Comparison of ENCODE assay signal across 22 mouse cellular contexts in the genomic region with DNA sequence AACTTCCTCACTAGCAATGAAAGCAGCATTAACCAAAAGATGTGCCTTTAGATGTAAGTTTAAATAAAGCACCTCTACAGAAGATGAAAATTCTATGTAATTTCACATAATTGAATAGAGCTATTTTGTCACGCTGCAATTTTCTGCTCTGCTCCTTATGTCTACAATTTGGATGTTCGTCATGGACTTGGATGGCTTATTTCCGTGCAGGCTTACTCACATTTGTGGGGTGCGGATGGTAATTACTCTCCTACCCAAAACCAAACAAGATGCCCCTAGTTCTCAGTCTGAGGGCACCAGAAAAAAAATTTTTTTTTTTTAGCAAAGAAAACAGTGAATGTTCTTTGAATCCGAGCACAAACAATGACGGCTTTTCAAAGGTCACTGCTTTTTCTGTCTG.
DNase-seq lines count a peak whose midpoint lies in the region; ATAC-seq lines count a peak whose summit lies in the region.
"Had no signal": no experiment of that assay in that cellular context is flagged by ENCODE, and none has a peak within 500 bp of the region (broad histone marks: within the 10 kb centered on the region; RNA-seq: fewer than 3 reads in every experiment).

No protein-coding gene starts in this region.

- 0 out of 2 replicates have a peak, but pooled peaks have one; percentile 52 for ATAC-seq in frontal cortex, adult (ENCODE audit: low TSS enrichment)
- ATAC-seq: activated CD4-positive, CD25-positive, alpha-beta regulatory T cell, adult 4 months; CD4-positive, CD25-positive, alpha-beta regulatory T cell, adult 4 months; Patski had no signal

- no peak for DNase-seq in frontal cortex, postnatal 36 days (ENCODE audit: low spot score in 2 of 2)
- DNase-seq in heart, adult 11 months, result peak; percentile 31
- DNase-seq in heart, adult 8-10 months (ENCODE audit: low spot score), result no peak
- peak; percentile 69 for DNase-seq in brain, adult 2 months (ENCODE audit: low read depth, low spot score)
- peak; percentile 16 for DNase-seq in telencephalon, adult 2 months (ENCODE audit: low read depth, low spot score)
- no peak for DNase-seq in T-cell, adult 2 months (ENCODE audit: low spot score)
- DNase-seq in urinary bladder, postnatal 25 days (ENCODE audit: low spot score), result no peak
- DNase-seq: adrenal gland, adult 2 months; adrenal gland, adult 8-10 months; adrenal gland, postnatal 10 days; adrenal gland, postnatal 14 days; adrenal gland, postnatal 25 days; adrenal gland, postnatal 36 days; B cell, adult 2 months; cerebellum, adult 11 months; cerebellum, adult 11-12 months; cerebellum, adult 18-20 months; cerebellum, adult 2 months had no signal

Comparison
In these comparisons a context has a peak if more than half of its experiments do, and no peak if none do; other contexts are left out.
1. DNase-seq: peak in heart, adult 11 months (single experiment), brain, adult 2 months (single experiment) and telencephalon, adult 2 months (single experiment); none in frontal cortex, postnatal 36 days (0 of 2), heart, adult 8-10 months (single experiment), T-cell, adult 2 months (single experiment) and urinary bladder, postnatal 25 days (single experiment).